Mouse (Mus musculus): ENCODE results near the gene Gcsam. TPM values are rescaled to one million over a fixed set of nuclear protein-coding genes. Genes with fewer than 3 reads are reported as not detected.

Gene Gcsam
- polyA plus RNA-seq, 1 experiment from 2014 or later = 0.20 TPM

- ATAC-seq (ENCODE audit: low FRiP score, low read depth) = no peak
- Histone ChIP-seq H3K4me2 (replicated peaks) (no peak overlapping the region), H3K36me3 (no peaks in the 10 kb centered on the region), H3K9me3 (no peaks in the 10 kb centered on the region), H3K9ac (no peak overlapping the region), H3K27me3 (replicated peaks) (no peaks in the 10 kb centered on the region), H3K4me1 (no peaks in the 10 kb centered on the region), H3K4me3 (no peak overlapping the region), H3K27ac (no peak overlapping the region)
- 92% methylated on average over 2 of the region's 2 CpGs for WGBS
Observed at GRCm38 (mm10) chr16:45624791-45625190, 14.6 kb downstream of the Gcsam start.

- WGBS = 85% methylated on average over 2 of the region's 2 CpGs
- Histone ChIP-seq H3K27me3 (replicated peaks) (no peaks in the 10 kb centered on the region), H3K27ac (no peak overlapping the region), H3K36me3 (no peaks in the 10 kb centered on the region), H3K4me2 (replicated peaks) (no peak overlapping the region), H3K4me1 (no peaks in the 10 kb centered on the region), H3K4me3 (no peak overlapping the region), H3K9ac (no peak overlapping the region), H3K9me3 (no peaks in the 10 kb centered on the region)
- ATAC-seq (ENCODE audit: low FRiP score, low read depth) = no peak
Observed at GRCm38 (mm10) chr16:45625342-45625741, 15.2 kb downstream of the Gcsam start.

DNA sequence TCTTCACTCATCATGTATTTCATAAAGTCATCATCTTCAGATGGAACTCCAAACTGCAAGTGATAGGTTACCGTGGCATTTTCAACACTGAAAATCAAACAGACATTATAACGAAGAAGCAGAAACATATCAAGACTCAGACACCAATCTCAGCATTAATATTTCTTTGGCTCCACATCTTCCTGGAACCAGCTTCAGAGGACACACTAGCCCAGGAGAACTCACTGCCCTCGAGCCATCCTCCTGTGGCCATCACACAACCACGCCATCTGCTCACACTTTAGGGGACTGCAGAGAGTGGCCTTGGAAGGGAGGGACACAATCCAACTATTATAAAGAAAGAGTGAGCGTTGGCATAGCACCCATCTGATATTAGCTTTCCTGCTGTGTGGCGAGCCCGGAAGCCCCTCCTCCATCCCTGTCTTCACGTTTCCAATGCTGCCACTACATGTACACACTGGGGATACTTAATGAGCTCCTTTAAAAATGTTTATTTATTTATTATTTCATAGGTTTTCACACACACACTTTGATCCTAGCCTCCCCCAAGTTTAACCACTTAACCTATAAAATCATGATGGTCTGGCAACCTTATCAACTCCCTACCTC lies 19.4 kb downstream of the Gcsam start:
- Histone ChIP-seq H3K9me3 (no peaks in the 10 kb centered on the region), H3K27me3 (replicated peaks) (no peaks in the 10 kb centered on the region), H3K4me2 (replicated peaks) (no peak overlapping the region), H3K27ac (no peak overlapping the region), H3K36me3 (no peaks in the 10 kb centered on the region), H3K4me3 (no peak overlapping the region), H3K4me1 (no peaks in the 10 kb centered on the region), H3K9ac (no peak overlapping the region)
- 81% methylated on average over 8 of the region's 8 CpGs for WGBS
- peak; percentile 29; the same call in 1 of the 2 replicates for ATAC-seq (ENCODE audit: low FRiP score, low read depth)

DNA sequence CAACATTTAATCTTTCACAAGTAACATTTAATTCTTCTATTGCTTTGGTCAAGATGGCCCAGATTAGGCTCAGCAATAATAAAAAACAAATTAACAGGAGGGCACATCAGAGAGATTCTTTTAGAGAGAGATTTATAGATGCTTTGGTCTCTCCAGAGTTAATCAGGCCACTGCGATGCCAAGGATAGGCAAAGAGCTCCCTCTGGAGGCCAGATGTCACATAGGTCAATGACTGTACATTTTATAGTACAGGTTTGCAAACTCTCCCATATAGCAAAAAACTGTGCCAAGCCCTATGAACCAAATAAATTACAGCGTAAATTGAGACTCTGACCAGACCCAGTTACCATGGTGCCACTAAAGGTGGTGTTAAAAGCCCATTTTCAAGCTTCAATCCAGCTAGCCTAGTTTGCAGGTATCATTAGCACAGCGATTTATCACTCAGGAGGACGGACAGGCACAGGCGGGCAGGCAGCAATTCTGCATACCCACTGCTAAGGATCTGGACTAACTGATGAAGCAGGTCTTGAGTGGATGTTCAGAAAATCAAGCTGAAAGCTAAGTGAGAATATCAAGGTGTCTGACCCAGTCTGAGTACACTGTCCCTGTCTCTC lies 20.3 kb downstream of the Gcsam start:
- H3K9me3 ChIP-seq = no peaks in the 10 kb centered on the region
- H3K4me3 ChIP-seq = no peak overlapping the region
- 52% methylated on average over 5 of the region's 5 CpGs for WGBS
- H3K36me3 ChIP-seq = no peaks in the 10 kb centered on the region
- ATAC-seq (ENCODE audit: low FRiP score, low read depth) = peak; percentile 57
- H3K9ac ChIP-seq = no peak overlapping the region
- H3K27me3 ChIP-seq (replicated peaks) = no peaks in the 10 kb centered on the region
- no peaks in the 10 kb centered on the region for H3K4me1 ChIP-seq
- no peak overlapping the region for H3K4me2 ChIP-seq (replicated peaks)
- H3K27ac ChIP-seq = no peak overlapping the region

GRCm38 (mm10) chr16:45632420-45632819 lies 22.2 kb downstream of the Gcsam start:
- no peak overlapping the region for H3K27ac ChIP-seq
- no peaks in the 10 kb centered on the region for H3K27me3 ChIP-seq (replicated peaks)
- H3K36me3 ChIP-seq = no peaks in the 10 kb centered on the region
- no peak overlapping the region for H3K4me3 ChIP-seq
- H3K9ac ChIP-seq = no peak overlapping the region
- WGBS = 75% methylated on average over 4 of the region's 4 CpGs
- H3K9me3 ChIP-seq = no peaks in the 10 kb centered on the region
- H3K4me1 ChIP-seq = no peaks in the 10 kb centered on the region
- H3K4me2 ChIP-seq (replicated peaks) = no peak overlapping the region
- ATAC-seq (ENCODE audit: low FRiP score, low read depth) = no peak

GRCm38 (mm10) chr16:45635826-45636225 lies 25.6 kb downstream of the Gcsam start:
- no peak overlapping the region for H3K9ac ChIP-seq
- no peak overlapping the region for H3K4me3 ChIP-seq
- H3K27ac ChIP-seq = no peak overlapping the region
- no peaks in the 10 kb centered on the region for H3K9me3 ChIP-seq
- no peak for ATAC-seq (ENCODE audit: low FRiP score, low read depth)
- H3K4me1 ChIP-seq = no peaks in the 10 kb centered on the region
- no peaks in the 10 kb centered on the region for H3K27me3 ChIP-seq (replicated peaks)
- 86% methylated on average over 2 of the region's 2 CpGs for WGBS
- H3K4me2 ChIP-seq (replicated peaks) = no peak overlapping the region
- no peaks in the 10 kb centered on the region for H3K36me3 ChIP-seq

GRCm38 (mm10) chr16:45640070-45640762 lies 30.0 kb downstream of the Gcsam start:
- ATAC-seq (ENCODE audit: low FRiP score, low read depth) = no peak
- 86% methylated on average over 10 of the region's 10 CpGs for WGBS
- Histone ChIP-seq H3K4me1 (no peaks in the 10 kb centered on the region), H3K9me3 (no peaks in the 10 kb centered on the region), H3K27me3 (replicated peaks) (no peaks in the 10 kb centered on the region), H3K4me2 (replicated peaks) (no peak overlapping the region), H3K4me3 (no peak overlapping the region), H3K9ac (no peak overlapping the region), H3K36me3 (no peaks in the 10 kb centered on the region), H3K27ac (no peak overlapping the region)

GRCm38 (mm10) chr16:45641301-45641700 lies 31.1 kb downstream of the Gcsam start:
- no peaks in the 10 kb centered on the region for H3K27me3 ChIP-seq (replicated peaks)
- no peak overlapping the region for H3K9ac ChIP-seq
- no peaks in the 10 kb centered on the region for H3K36me3 ChIP-seq
- H3K27ac ChIP-seq = no peak overlapping the region
- H3K9me3 ChIP-seq = no peaks in the 10 kb centered on the region
- H3K4me3 ChIP-seq = no peak overlapping the region
- no peaks in the 10 kb centered on the region for H3K4me1 ChIP-seq
- ATAC-seq (ENCODE audit: low FRiP score, low read depth) = no peak
- H3K4me2 ChIP-seq (replicated peaks) = no peak overlapping the region
- 70% methylated on average over 3 of the region's 3 CpGs for WGBS

DNA sequence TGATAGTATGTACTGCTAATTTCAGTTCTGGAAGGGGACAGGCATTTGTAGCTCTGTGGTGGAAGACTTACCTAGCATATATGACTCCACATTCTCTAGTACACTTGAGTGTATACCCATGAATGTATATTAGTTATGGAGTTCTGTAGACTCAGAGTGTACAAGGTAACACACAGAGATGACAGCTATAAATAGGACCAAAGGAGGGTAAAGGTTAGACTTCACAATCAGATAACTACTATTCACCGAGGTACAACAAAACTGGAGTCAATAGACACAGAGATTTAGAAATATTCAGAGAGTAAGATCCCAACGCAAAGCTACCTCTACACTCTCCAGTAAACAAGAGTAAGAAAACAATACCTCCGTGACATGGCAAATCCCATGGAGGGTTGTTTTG lies 33.8 kb downstream of the Gcsam start:
- Histone ChIP-seq H3K9ac (no peak overlapping the region), H3K4me2 (replicated peaks) (no peak overlapping the region), H3K4me1 (no peaks in the 10 kb centered on the region), H3K4me3 (no peak overlapping the region), H3K27ac (no peak overlapping the region), H3K9me3 (no peaks in the 10 kb centered on the region), H3K36me3 (no peaks in the 10 kb centered on the region), H3K27me3 (replicated peaks) (no peaks in the 10 kb centered on the region)
- ATAC-seq (ENCODE audit: low FRiP score, low read depth) = no peak
- 94% methylated on average over 3 of the region's 3 CpGs for WGBS

GRCm38 (mm10) chr16:45644380-45644779 lies 34.2 kb downstream of the Gcsam start:
- no peaks in the 10 kb centered on the region for H3K36me3 ChIP-seq
- no peaks in the 10 kb centered on the region for H3K9me3 ChIP-seq
- H3K9ac ChIP-seq = no peak overlapping the region
- no peaks in the 10 kb centered on the region for H3K27me3 ChIP-seq (replicated peaks)
- no peak overlapping the region for H3K4me2 ChIP-seq (replicated peaks)
- H3K4me3 ChIP-seq = no peak overlapping the region
- no peak overlapping the region for H3K27ac ChIP-seq
- H3K4me1 ChIP-seq = no peaks in the 10 kb centered on the region
- ATAC-seq (ENCODE audit: low FRiP score, low read depth) = no peak
- 74% methylated on average over 6 of the region's 6 CpGs for WGBS

DNA sequence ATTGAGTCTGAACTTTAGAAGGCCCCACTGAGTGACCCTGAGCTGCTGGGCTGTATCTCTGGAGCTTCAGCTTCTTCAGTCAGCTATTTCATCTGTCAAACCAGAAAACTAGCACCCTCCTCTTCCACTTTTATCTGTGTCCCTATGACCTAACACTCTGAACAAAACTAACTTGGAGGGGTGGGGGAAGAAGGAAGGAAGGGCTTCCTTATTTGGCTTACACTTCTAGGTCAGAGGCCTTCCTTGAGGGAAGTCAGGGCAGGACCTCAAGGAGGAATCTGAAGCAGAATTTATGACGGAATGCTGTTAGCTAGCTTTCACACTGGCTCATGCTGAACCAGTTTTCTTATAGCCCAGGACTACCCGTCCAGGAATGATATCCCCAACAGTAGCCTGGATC lies 41.3 kb downstream of the Gcsam start:
- ATAC-seq (ENCODE audit: low FRiP score, low read depth) = no peak
- no peak overlapping the region for H3K4me2 ChIP-seq (replicated peaks)
- no peaks in the 10 kb centered on the region for H3K36me3 ChIP-seq
- no peak overlapping the region for H3K4me3 ChIP-seq
- H3K9me3 ChIP-seq = no peaks in the 10 kb centered on the region
- peaks cover 5% of the 10 kb centered on the region; the same call in 1 of the 2 replicates for H3K27me3 ChIP-seq (replicated peaks)
- no peak overlapping the region for H3K27ac ChIP-seq
- 76% methylated on average over 2 of the region's 2 CpGs for WGBS
- H3K9ac ChIP-seq = no peak overlapping the region
- no peaks in the 10 kb centered on the region for H3K4me1 ChIP-seq

DNA sequence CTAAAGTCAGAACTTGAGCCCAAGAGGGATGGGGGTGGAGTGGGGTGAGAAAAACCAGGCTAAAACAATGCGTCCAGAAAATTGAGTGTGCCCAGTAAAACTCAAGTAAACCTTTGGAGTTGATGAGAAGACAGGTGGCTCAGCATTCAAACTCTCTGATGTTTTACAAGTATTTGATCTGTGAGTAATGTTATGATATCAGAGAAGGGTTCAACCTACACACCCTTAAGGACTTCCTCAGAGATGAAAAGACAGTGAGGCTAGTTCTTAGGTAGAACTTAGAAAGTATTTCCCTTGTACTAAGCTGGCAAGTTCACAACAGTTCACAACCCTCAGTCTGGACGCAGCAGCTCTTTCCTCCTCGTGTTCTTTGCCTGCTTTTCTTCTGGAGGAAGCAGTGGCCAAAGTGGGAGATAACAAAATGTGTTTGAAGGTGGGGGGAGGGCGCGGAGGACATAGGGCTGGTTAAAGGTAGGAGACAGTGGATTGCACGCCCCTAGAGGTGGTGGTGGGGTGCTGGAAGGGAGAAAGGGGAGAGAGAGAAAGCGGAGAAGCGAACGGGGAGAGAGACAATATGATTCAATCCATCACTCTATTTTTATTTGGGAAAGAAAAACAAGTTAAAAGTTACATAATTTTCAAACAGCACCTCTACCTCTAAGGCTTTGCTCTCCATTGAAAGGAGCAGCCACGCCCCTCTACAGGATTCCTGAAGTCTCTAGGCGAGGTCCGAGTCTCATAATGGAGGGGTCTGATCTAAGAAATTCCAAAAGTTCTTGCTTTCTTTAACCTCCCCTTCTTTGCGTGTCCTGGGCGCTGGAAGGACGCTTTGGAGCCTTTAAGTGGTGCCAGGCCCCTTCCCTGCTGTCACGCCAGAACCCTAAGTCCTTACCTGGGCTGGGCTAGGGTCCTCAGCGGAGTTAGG lies 43.1 kb downstream of the Gcsam start:
- no peak overlapping the region for H3K27ac ChIP-seq
- H3K4me3 ChIP-seq = 0 out of 2 replicates have a peak overlapping the region, but pooled peaks have one; percentile 13
- H3K27me3 ChIP-seq (replicated peaks) = peaks cover 5% of the 10 kb centered on the region; the same call in 1 of the 2 replicates
- no peaks in the 10 kb centered on the region for H3K9me3 ChIP-seq
- H3K4me2 ChIP-seq (replicated peaks) = peak overlapping the region; percentile 54
- ATAC-seq (ENCODE audit: low FRiP score, low read depth) = no peak
- H3K4me1 ChIP-seq = no peaks in the 10 kb centered on the region
- no peak overlapping the region for H3K9ac ChIP-seq
- H3K36me3 ChIP-seq = no peaks in the 10 kb centered on the region
- WGBS = 13% methylated on average over 17 of the region's 17 CpGs

Data from neural tube, embryonic 12.5 days (tissue).